Mouse (Mus musculus) kidney, adult 2 months (tissue): ENCODE results near the gene Tab1.

Experiments
- CTCF ChIP-seq: fragments of 200-500 bp; conservative IDR thresholded peaks from 2 replicates; pipeline ENCODE4 v1.5.1; 2011; ENCODE audit warnings: low read depth, mild to moderate bottlenecking, control low read depth, low read length, moderate library complexity, mixed read lengths; ENCODE audit not compliant: insufficient read depth, insufficient read length
- POLR2A ChIP-seq: fragments of 200-500 bp; IDR thresholded peaks from one replicate; pipeline ENCODE4 v1.6.1; 2011; ENCODE audit warnings: low read depth, low read length, control low read depth

DNA sequence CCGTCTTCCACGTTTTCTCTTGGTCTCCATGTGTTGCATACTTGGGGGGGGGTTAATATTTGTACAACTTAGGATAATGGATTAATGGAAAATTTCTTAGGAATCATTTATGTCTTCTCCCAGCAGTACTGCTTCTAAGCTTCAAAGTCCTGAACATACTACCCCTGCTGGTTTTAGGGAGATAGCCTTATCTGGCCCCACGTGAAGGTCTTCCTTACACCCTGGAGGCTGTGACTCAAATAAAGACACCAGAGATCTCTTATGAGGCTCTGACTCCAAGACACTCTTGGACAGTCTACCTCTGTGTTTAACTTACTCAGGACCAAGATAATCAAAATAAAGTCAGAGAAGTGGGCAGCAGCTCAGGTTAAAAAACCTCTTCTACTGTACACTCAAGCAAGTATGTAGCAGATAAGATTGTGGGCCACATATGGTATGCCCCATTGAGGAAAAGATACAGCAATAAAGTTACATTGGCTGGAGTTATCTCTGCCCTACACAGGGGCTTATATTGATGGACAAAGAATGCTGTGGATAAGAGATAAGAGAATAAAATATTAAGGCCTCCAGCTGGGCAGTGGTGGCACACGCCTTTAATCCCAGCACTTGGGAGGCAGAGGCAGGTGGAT lies 49.3 kb downstream of the Tab1 start:
- TF ChIP-seq POLR2A (no peak), CTCF (no peak)
